Mouse (Mus musculus): ENCODE data around the gene B4galnt3.

DNA sequence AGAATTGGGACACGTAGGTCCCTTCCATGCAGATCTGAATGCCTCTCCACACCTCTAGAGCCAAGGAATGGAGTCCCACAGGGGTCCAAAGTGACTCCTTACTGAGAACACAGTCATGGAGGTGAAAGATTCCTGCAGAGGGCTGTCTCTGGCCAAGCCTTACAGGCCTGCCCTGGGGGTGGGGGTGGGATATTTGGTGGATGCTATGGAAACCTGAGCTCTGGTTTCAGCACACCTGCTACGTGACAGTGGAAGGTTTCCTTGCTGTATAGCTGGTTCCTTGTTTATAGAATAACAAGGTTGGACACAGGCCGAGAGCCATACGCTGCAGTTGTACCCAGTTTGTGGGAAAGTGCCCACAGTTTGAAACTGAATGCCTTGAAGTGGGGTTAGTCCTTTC lies 113.9 kb downstream of the B4galnt3 start:
- TF ChIP-seq CTCF (IDR thresholded peaks at IDR 0.05; ENCODE audit: borderline replicate concordance, insufficient read depth, low read depth, low read length) (no peak), POLR2A (IDR thresholded peaks at IDR 0.05; ENCODE audit: borderline replicate concordance, insufficient read depth, low read length) (no peak)

Measured in cerebellum, adult 2 months (tissue).